Mouse (Mus musculus): Measurements from ENCODE around the gene Tom1l2. TPM values are rescaled to one million over a fixed set of nuclear protein-coding genes. Genes with fewer than 3 reads are reported as not detected.
A peak's percentile ranks its signal among the peaks of the same experiment; 100 is the strongest.

Tom1l2 gene
- polyA plus RNA-seq, 1 experiment, result 27.4 TPM

GRCm38 (mm10) chr11:60311025-60311854 lies 41.5 kb downstream of the Tom1l2 start:
- TF ChIP-seq SRF (IDR thresholded peaks at IDR 0.05; ENCODE audit: control insufficient read depth, insufficient read length, low read depth), result no peak
- TF ChIP-seq TCF12 (IDR thresholded peaks at IDR 0.05; ENCODE audit: insufficient read depth, poor library complexity, severe bottlenecking), result no peak
- TF ChIP-seq E2F4 (IDR thresholded peaks at IDR 0.05; ENCODE audit: insufficient read depth), result no peak
- no peak for TF ChIP-seq MAX (IDR thresholded peaks at IDR 0.05; ENCODE audit: low read depth)
- TF ChIP-seq USF1 (IDR thresholded peaks at IDR 0.05; ENCODE audit: low read depth), result no peak
- H3K79me2 ChIP-seq (ENCODE audit: control insufficient read depth, insufficient read depth), result peaks cover 3% of the 10 kb centered on the region
- no peaks in the 10 kb centered on the region for H3K36me3 ChIP-seq (ENCODE audit: control insufficient read depth, insufficient read depth)
- H3K4me2 ChIP-seq (ENCODE audit: low read depth), result peak overlapping the region; percentile 60
- no peaks in the 10 kb centered on the region for H3K27me3 ChIP-seq (ENCODE audit: control insufficient read depth, insufficient read depth, insufficient read length)
- H3K4me3 ChIP-seq, result no peak overlapping the region
- H3ac ChIP-seq (ENCODE audit: control insufficient read depth, insufficient read length), result no peak overlapping the region

GRCm38 (mm10) chr11:60309875-60310274 lies 42.8 kb downstream of the Tom1l2 start:
- peak in 1 of 3 experiments; percentile 17 for TF ChIP-seq MYOD1 (IDR thresholded peaks at IDR 0.05; ENCODE audit: control insufficient read depth in 1 of 3, insufficient read length in 2 of 3, low read depth in 2 of 3)
- TF ChIP-seq TCF3 (IDR thresholded peaks at IDR 0.05; ENCODE audit: insufficient read length, low read depth), result no peak
- Histone ChIP-seq H3ac (ENCODE audit: control insufficient read depth, insufficient read length) (no peak overlapping the region), H3K4me3 (no peak overlapping the region), H3K79me2 (ENCODE audit: control insufficient read depth, insufficient read depth) (no peaks in the 10 kb centered on the region), H3K27me3 (ENCODE audit: control insufficient read depth, insufficient read depth, insufficient read length) (no peaks in the 10 kb centered on the region), H3K4me2 (ENCODE audit: low read depth) (no peak overlapping the region), H3K36me3 (ENCODE audit: control insufficient read depth, insufficient read depth) (no peaks in the 10 kb centered on the region)

GRCm38 (mm10) chr11:60308506-60309116 lies 44.1 kb downstream of the Tom1l2 start:
- Histone ChIP-seq H3K36me3 (ENCODE audit: control insufficient read depth, insufficient read depth) (no peaks in the 10 kb centered on the region), H3K4me2 (ENCODE audit: low read depth) (no peak overlapping the region), H3ac (ENCODE audit: control insufficient read depth, insufficient read length) (no peak overlapping the region), H3K27me3 (ENCODE audit: control insufficient read depth, insufficient read depth, insufficient read length) (no peaks in the 10 kb centered on the region), H3K4me3 (no peak overlapping the region), H3K79me2 (ENCODE audit: control insufficient read depth, insufficient read depth) (no peaks in the 10 kb centered on the region)
- TF ChIP-seq CEBPB (IDR thresholded peaks at IDR 0.05; ENCODE audit: insufficient read depth, poor library complexity, severe bottlenecking), result no peak
- no peak for TF ChIP-seq E2F4 (IDR thresholded peaks at IDR 0.05; ENCODE audit: insufficient read depth)
- no peak for TF ChIP-seq MYOG (IDR thresholded peaks at IDR 0.05; ENCODE audit: control insufficient read depth in 1 of 3, insufficient read depth in 1 of 3, insufficient read length in 2 of 3, low read depth in 2 of 3)
- TF ChIP-seq SRF (IDR thresholded peaks at IDR 0.05; ENCODE audit: control insufficient read depth, insufficient read length, low read depth), result no peak
- TF ChIP-seq USF1 (IDR thresholded peaks at IDR 0.05; ENCODE audit: low read depth), result no peak
- no peak for TF ChIP-seq POLR2A (IDR thresholded peaks at IDR 0.05; ENCODE audit: insufficient read length, low read depth)
- TF ChIP-seq MAX (IDR thresholded peaks at IDR 0.05; ENCODE audit: low read depth), result no peak

GRCm38 (mm10) chr11:60308061-60308460 lies 44.6 kb downstream of the Tom1l2 start:
- Histone ChIP-seq H3K4me2 (ENCODE audit: low read depth) (no peak overlapping the region), H3K36me3 (ENCODE audit: control insufficient read depth, insufficient read depth) (no peaks in the 10 kb centered on the region)

GRCm38 (mm10) chr11:60307375-60307825 lies 45.3 kb downstream of the Tom1l2 start:
- H3K79me2 ChIP-seq (ENCODE audit: control insufficient read depth, insufficient read depth), result no peaks in the 10 kb centered on the region
- H3K36me3 ChIP-seq (ENCODE audit: control insufficient read depth, insufficient read depth), result no peaks in the 10 kb centered on the region
- H3K4me3 ChIP-seq, result no peak overlapping the region
- H3K27me3 ChIP-seq (ENCODE audit: control insufficient read depth, insufficient read depth, insufficient read length), result no peaks in the 10 kb centered on the region
- no peak overlapping the region for H3K4me2 ChIP-seq (ENCODE audit: low read depth)
- no peak overlapping the region for H3ac ChIP-seq (ENCODE audit: control insufficient read depth, insufficient read length)
- TF ChIP-seq TCF3 (IDR thresholded peaks at IDR 0.05; ENCODE audit: insufficient read length, low read depth) (no peak), TCF12 (IDR thresholded peaks at IDR 0.05; ENCODE audit: insufficient read depth, poor library complexity, severe bottlenecking) (no peak), USF1 (IDR thresholded peaks at IDR 0.05; ENCODE audit: low read depth) (no peak), SRF (IDR thresholded peaks at IDR 0.05; ENCODE audit: control insufficient read depth, insufficient read length, low read depth) (no peak), E2F4 (IDR thresholded peaks at IDR 0.05; ENCODE audit: insufficient read depth) (no peak), REST (IDR thresholded peaks at IDR 0.05; ENCODE audit: insufficient read depth, insufficient read length) (no peak), CEBPB (IDR thresholded peaks at IDR 0.05; ENCODE audit: insufficient read depth, poor library complexity, severe bottlenecking) (0 out of 2 replicates have a peak, but pooled peaks have one; percentile 32)

More at GRCm38 (mm10) chr11:60308061-60308460, 44.6 kb downstream of the Tom1l2 start:
- Histone ChIP-seq H3K4me3 (no peak overlapping the region), H3K27me3 (ENCODE audit: control insufficient read depth, insufficient read depth, insufficient read length) (no peaks in the 10 kb centered on the region), H3K79me2 (ENCODE audit: control insufficient read depth, insufficient read depth) (no peaks in the 10 kb centered on the region), H3ac (ENCODE audit: control insufficient read depth, insufficient read length) (no peak overlapping the region)
- TF ChIP-seq POLR2A (IDR thresholded peaks at IDR 0.05; ENCODE audit: insufficient read length, low read depth), result no peak
- no peak for TF ChIP-seq POLR2AphosphoS2 (IDR thresholded peaks at IDR 0.05; ENCODE audit: insufficient read length, low read depth)
- TF ChIP-seq SRF (IDR thresholded peaks at IDR 0.05; ENCODE audit: control insufficient read depth, insufficient read length, low read depth), result no peak
- no peak for TF ChIP-seq MYOG (IDR thresholded peaks at IDR 0.05; ENCODE audit: control insufficient read depth in 1 of 3, insufficient read depth in 1 of 3, insufficient read length in 2 of 3, low read depth in 2 of 3)
- no peak for TF ChIP-seq E2F4 (IDR thresholded peaks at IDR 0.05; ENCODE audit: insufficient read depth)
- TF ChIP-seq TCF12 (IDR thresholded peaks at IDR 0.05; ENCODE audit: insufficient read depth, poor library complexity, severe bottlenecking), result no peak
- no peak for TF ChIP-seq USF1 (IDR thresholded peaks at IDR 0.05; ENCODE audit: low read depth)
- no peak for TF ChIP-seq TCF3 (IDR thresholded peaks at IDR 0.05; ENCODE audit: insufficient read length, low read depth)
- TF ChIP-seq MAX (IDR thresholded peaks at IDR 0.05; ENCODE audit: low read depth), result no peak
- TF ChIP-seq MYOD1 (IDR thresholded peaks at IDR 0.05; ENCODE audit: control insufficient read depth in 1 of 3, insufficient read length in 2 of 3, low read depth in 2 of 3), result no peak
- TF ChIP-seq REST (IDR thresholded peaks at IDR 0.05; ENCODE audit: insufficient read depth, insufficient read length), result no peak
- TF ChIP-seq CEBPB (IDR thresholded peaks at IDR 0.05; ENCODE audit: insufficient read depth, poor library complexity, severe bottlenecking), result no peak
